Mouse (Mus musculus) liver, embryonic 14.5 days (tissue): ENCODE results near the gene Slx4.

Experiments
- CTCF ChIP-seq: IDR thresholded peaks from 2 replicates; pipeline ENCODE4 v1.5.1; 2016; ENCODE audit warnings: antibody characterized with exemption, low read depth, control low read depth
- EP300 ChIP-seq: IDR thresholded peaks from 2 replicates; pipeline ENCODE4 v1.6.1; 2016; ENCODE audit warnings: antibody characterized with exemption, low read depth

DNA sequence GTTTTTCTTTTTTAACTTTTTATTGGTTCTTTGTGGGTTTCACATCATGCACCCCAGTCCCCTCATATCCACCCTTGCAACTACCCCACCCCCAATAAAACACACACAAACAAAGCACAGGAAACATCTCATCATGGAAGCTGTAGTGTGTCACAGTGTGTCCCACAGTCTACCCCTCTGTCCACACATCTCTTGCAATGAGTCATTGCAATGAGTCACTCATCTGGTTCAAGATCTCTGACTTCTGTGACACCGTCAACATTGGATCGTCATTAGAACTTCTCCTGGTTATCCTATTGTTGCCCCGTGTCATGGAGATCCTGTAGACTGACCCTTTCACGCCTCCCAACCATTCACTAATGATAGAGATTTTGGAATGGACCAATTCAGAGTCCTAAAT is 68.9 kb downstream of the Slx4 start:
- TF ChIP-seq CTCF: no peak
- no peak for TF ChIP-seq EP300
